Comparison of ENCODE assay signal across 9 mouse cellular contexts in the genomic region with DNA sequence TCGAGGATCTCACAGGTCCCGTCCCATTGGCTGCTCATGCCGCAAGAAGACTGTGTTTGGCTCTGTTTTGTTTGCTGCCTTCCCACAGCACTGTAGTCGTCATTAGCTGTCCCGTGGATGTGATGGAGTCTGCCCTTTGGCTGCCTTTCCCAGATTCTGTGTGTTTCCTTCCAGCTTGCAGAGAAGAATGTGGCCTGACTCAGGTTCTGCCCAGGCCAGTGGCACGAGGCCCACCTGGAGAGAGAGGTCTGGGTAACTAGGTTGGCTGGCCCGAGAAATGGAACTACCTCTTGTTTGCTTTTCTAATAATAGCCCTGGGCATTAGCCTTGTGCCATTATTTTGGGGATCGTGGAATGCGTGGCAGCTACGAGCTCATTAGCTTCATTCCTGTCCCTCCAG. TPM values are rescaled to one million over a fixed set of nuclear protein-coding genes. Genes with fewer than 3 reads are reported as not detected.
A peak's percentile ranks its signal among the peaks of the same experiment; 100 is the strongest.
DNase-seq lines count a peak whose midpoint lies in the region; ATAC-seq lines count a peak whose summit lies in the region.
"Had no signal": no experiment of that assay in that cellular context is flagged by ENCODE, and none has a peak within 500 bp of the region (broad histone marks: within the 10 kb centered on the region; RNA-seq: fewer than 3 reads in every experiment).

No protein-coding gene starts in this region.

- peaks cover 69% of the 10 kb centered on the region for H3K4me1 ChIP-seq in heart, embryonic 13.5 days
- peaks cover 46% of the 10 kb centered on the region for H3K4me1 ChIP-seq in forebrain, embryonic 15.5 days
- peaks cover 51% of the 10 kb centered on the region for H3K4me1 ChIP-seq in embryonic facial prominence, embryonic 10.5 days
- H3K4me1 ChIP-seq in forebrain, embryonic 12.5 days, result peaks cover 44% of the 10 kb centered on the region

- no peak overlapping the region for H3K4me3 ChIP-seq in heart, embryonic 13.5 days
- H3K4me3 ChIP-seq in forebrain, embryonic 15.5 days, result no peak overlapping the region
- H3K4me3 ChIP-seq in embryonic facial prominence, embryonic 10.5 days, result no peak overlapping the region
- no peak overlapping the region for H3K4me3 ChIP-seq in forebrain, embryonic 12.5 days (replicated peaks)

- peak overlapping the region; percentile 87 for H3K4me2 ChIP-seq in heart, embryonic 13.5 days
- no peak overlapping the region for H3K4me2 ChIP-seq in forebrain, embryonic 15.5 days (replicated peaks)
- H3K4me2 ChIP-seq in forebrain, embryonic 12.5 days, result no peak overlapping the region

- peaks cover 17% of the 10 kb centered on the region for H3K36me3 ChIP-seq in heart, embryonic 13.5 days
- peaks cover 4% of the 10 kb centered on the region; the same call in 1 of the 2 replicates for H3K36me3 ChIP-seq in forebrain, embryonic 15.5 days
- peaks cover 5% of the 10 kb centered on the region; the same call in 1 of the 2 replicates for H3K36me3 ChIP-seq in embryonic facial prominence, embryonic 10.5 days (replicated peaks)
- H3K36me3 ChIP-seq in forebrain, embryonic 12.5 days (replicated peaks), result no peaks in the 10 kb centered on the region

- no peaks in the 10 kb centered on the region for H3K27me3 ChIP-seq in heart, embryonic 13.5 days (replicated peaks)
- no peaks in the 10 kb centered on the region for H3K27me3 ChIP-seq in forebrain, embryonic 15.5 days
- peaks cover 13% of the 10 kb centered on the region; the same call in 1 of the 2 replicates for H3K27me3 ChIP-seq in embryonic facial prominence, embryonic 10.5 days (replicated peaks; ENCODE audit: low read depth, poor library complexity, severe bottlenecking)
- H3K27me3 ChIP-seq in forebrain, embryonic 12.5 days, result 0 out of 2 replicates have a peak, but pooled peaks cover 11% of the 10 kb centered on the region

- no peak for ATAC-seq in heart, embryonic 13.5 days (ENCODE audit: extremely low read depth, insufficient number of reproducible peaks, low FRiP score, low TSS enrichment)
- no peak for ATAC-seq in forebrain, embryonic 15.5 days (replicated peaks)
- ATAC-seq in forebrain, embryonic 12.5 days (ENCODE audit: low FRiP score), result no peak

- peak; percentile 26 for DNase-seq in kidney, adult 18-20 months
- no peak for DNase-seq in kidney, postnatal 14 days
- DNase-seq in cerebellum, postnatal 14 days, result peak; percentile 34 to 44
- peak; percentile 32 for DNase-seq in lung, postnatal 14 days
- no peak for DNase-seq in embryonic facial prominence, embryonic 10.5 days (ENCODE audit: low spot score)

- H3K9me3 ChIP-seq in heart, embryonic 13.5 days, result no peaks in the 10 kb centered on the region
- H3K9me3 ChIP-seq in forebrain, embryonic 15.5 days, result no peaks in the 10 kb centered on the region
- H3K9me3 ChIP-seq in embryonic facial prominence, embryonic 10.5 days, result no peaks in the 10 kb centered on the region
- H3K9me3 ChIP-seq in forebrain, embryonic 12.5 days, result no peaks in the 10 kb centered on the region
- H3K9me3 ChIP-seq: megakaryocyte, embryonic 14.5 days had no signal

- peak overlapping the region; percentile 93 for H3K27ac ChIP-seq in heart, embryonic 13.5 days (replicated peaks)
- H3K27ac ChIP-seq in forebrain, embryonic 15.5 days (replicated peaks), result no peak overlapping the region
- no peak overlapping the region for H3K27ac ChIP-seq in embryonic facial prominence, embryonic 10.5 days (replicated peaks)
- no peak overlapping the region for H3K27ac ChIP-seq in forebrain, embryonic 12.5 days

- WGBS in heart, embryonic 13.5 days, result 53% methylated on average over 10 of the region's 10 CpGs
- WGBS in forebrain, embryonic 15.5 days, result 56% methylated on average over 10 of the region's 10 CpGs
- WGBS in embryonic facial prominence, embryonic 10.5 days, result 69% methylated on average over 10 of the region's 10 CpGs
- 64% methylated on average over 10 of the region's 10 CpGs for WGBS in forebrain, embryonic 12.5 days

- H3K9ac ChIP-seq in heart, embryonic 13.5 days, result peak overlapping the region; percentile 47; the same call in 1 of the 2 replicates
- no peak overlapping the region for H3K9ac ChIP-seq in forebrain, embryonic 15.5 days (replicated peaks)
- no peak overlapping the region for H3K9ac ChIP-seq in forebrain, embryonic 12.5 days

RNA-seq across cellular contexts. Expression of gene Foxj2, which starts 4.4 kb away (rescaled TPM):
- 4.8 and 5.6 TPM in 2 replicates for polyA plus RNA-seq in heart, embryonic 13.5 days (2015; fragmentation: Nextera tagmentation; extraction: Ambion mirVana)
- polyA plus RNA-seq in forebrain, embryonic 15.5 days (2015; fragmentation: Nextera tagmentation; extraction: Ambion mirVana), result 6.4 and 6.8 TPM in 2 replicates
- 2.9 and 3.0 TPM in 2 replicates for polyA plus RNA-seq in embryonic facial prominence, embryonic 10.5 days (2016; fragmentation: Nextera tagmentation; extraction: Ambion mirVana)
- polyA plus RNA-seq in forebrain, embryonic 12.5 days (2016; fragmentation: Nextera tagmentation; extraction: Ambion mirVana), result 5.7 and 5.8 TPM in 2 replicates

RNA-seq across cellular contexts. Expression of gene Slc2a3, which starts 22.6 kb away (rescaled TPM):
- 12.1 and 15.4 TPM in 2 replicates for polyA plus RNA-seq in heart, embryonic 13.5 days (2015; fragmentation: Nextera tagmentation; extraction: Ambion mirVana)
- polyA plus RNA-seq in forebrain, embryonic 15.5 days (2015; fragmentation: Nextera tagmentation; extraction: Ambion mirVana), result 19.9 and 20.5 TPM in 2 replicates
- 55.4 and 68.4 TPM in 2 replicates for polyA plus RNA-seq in embryonic facial prominence, embryonic 10.5 days (2016; fragmentation: Nextera tagmentation; extraction: Ambion mirVana)
- 17.7 and 24.2 TPM in 2 replicates for polyA plus RNA-seq in forebrain, embryonic 12.5 days (2016; fragmentation: Nextera tagmentation; extraction: Ambion mirVana)

RNA-seq across cellular contexts. Expression of gene C3ar1, which starts 31.9 kb away (rescaled TPM):
- 2.4 and 3.0 TPM in 2 replicates for polyA plus RNA-seq in heart, embryonic 13.5 days (2015; fragmentation: Nextera tagmentation; extraction: Ambion mirVana)
- polyA plus RNA-seq in forebrain, embryonic 15.5 days (2015; fragmentation: Nextera tagmentation; extraction: Ambion mirVana), result 0.89 and 1.3 TPM in 2 replicates
- 1.1 and 1.5 TPM in 2 replicates for polyA plus RNA-seq in embryonic facial prominence, embryonic 10.5 days (2016; fragmentation: Nextera tagmentation; extraction: Ambion mirVana)
- polyA plus RNA-seq in forebrain, embryonic 12.5 days (2016; fragmentation: Nextera tagmentation; extraction: Ambion mirVana), result 1.2 TPM in 2 replicates

RNA-seq across cellular contexts. Expression of gene Necap1, which starts 50.2 kb away (rescaled TPM):
- polyA plus RNA-seq in heart, embryonic 13.5 days (2015; fragmentation: Nextera tagmentation; extraction: Ambion mirVana), result 49.9 and 51.3 TPM in 2 replicates
- polyA plus RNA-seq in forebrain, embryonic 15.5 days (2015; fragmentation: Nextera tagmentation; extraction: Ambion mirVana), result 112 and 122 TPM in 2 replicates
- polyA plus RNA-seq in embryonic facial prominence, embryonic 10.5 days (2016; fragmentation: Nextera tagmentation; extraction: Ambion mirVana), result 54.8 and 58.2 TPM in 2 replicates
- 67.0 and 73.4 TPM in 2 replicates for polyA plus RNA-seq in forebrain, embryonic 12.5 days (2016; fragmentation: Nextera tagmentation; extraction: Ambion mirVana)

Comparison
In these comparisons a context has a peak if more than half of its experiments do, and no peak if none do; other contexts are left out.
1. DNase-seq: peak in kidney, adult 18-20 months (single experiment), cerebellum, postnatal 14 days (2 of 2) and lung, postnatal 14 days (single experiment); none in kidney, postnatal 14 days (single experiment) and embryonic facial prominence, embryonic 10.5 days (single experiment).